Mouse (Mus musculus): ENCODE data around the gene Grap.
"Not testable (repeated sequence)": the region's sequence is repeated elsewhere in the genome, so short reads cannot be mapped to it uniquely, and the experiment has no call there.

The Grap gene

GRCm38 (mm10) chr11:61652686-61653447 lies at the start of gene Grap:
TSS of gene Grap (plus strand) at chr11:61653265.
- no peak for DNase-seq (ENCODE audit: extremely low spot score, low read depth, low spot score)

GRCm38 (mm10) chr11:61608072-61608471 lies 45.0 kb upstream of the Grap start:
- DNase-seq (ENCODE audit: extremely low spot score, low read depth, low spot score): no peak

GRCm38 (mm10) chr11:61611197-61611596 lies 41.9 kb upstream of the Grap start:
- DNase-seq (ENCODE audit: extremely low spot score, low read depth, low spot score): no peak

GRCm38 (mm10) chr11:61612116-61612635 lies 40.9 kb upstream of the Grap start:
- DNase-seq (ENCODE audit: extremely low spot score, low read depth, low spot score): no peak

GRCm38 (mm10) chr11:61614401-61614800 lies 38.7 kb upstream of the Grap start:
- no peak for DNase-seq (ENCODE audit: extremely low spot score, low read depth, low spot score)

DNA sequence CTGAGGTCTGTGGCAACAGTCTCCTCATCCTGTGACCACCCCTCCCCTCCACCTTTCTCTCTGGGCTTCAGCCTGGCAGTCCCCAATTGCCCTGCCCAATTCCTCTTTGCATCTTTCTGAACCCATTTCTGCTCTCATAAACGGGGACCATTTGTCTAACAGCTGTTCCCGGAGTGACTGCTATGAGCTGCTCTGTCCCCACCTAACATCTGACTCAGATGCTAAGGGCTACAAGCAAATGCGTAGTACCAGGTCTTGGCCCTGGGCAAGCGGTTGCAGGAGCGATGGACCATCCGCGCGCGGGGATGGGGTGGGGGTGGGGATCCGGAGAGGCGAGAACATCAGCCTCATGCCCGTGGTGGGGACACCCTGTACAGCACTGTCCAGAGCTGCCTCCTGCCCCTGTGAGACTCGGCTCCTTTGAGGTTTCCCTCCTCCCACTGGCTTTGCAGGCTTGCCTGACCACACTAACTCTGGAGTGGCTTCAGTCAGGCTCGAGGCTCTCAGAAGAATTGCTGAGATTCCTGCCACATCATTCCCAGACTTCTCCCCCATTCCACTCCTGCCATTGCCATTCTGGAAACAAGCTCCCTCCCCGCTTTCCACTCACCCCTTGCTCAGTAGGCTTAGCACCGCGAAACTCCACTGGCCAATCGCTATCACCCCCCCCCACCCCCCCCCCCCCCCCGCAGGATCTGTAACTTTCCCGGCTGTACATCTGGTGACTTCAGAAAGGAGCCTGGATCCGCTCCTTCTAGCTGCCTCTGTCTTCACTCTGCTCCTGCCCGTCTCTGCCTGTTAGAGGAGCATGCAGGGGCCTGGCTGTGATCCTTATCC lies 37.2 kb upstream of the Grap start:
- DNase-seq (ENCODE audit: extremely low spot score, low read depth, low spot score): no peak

DNA sequence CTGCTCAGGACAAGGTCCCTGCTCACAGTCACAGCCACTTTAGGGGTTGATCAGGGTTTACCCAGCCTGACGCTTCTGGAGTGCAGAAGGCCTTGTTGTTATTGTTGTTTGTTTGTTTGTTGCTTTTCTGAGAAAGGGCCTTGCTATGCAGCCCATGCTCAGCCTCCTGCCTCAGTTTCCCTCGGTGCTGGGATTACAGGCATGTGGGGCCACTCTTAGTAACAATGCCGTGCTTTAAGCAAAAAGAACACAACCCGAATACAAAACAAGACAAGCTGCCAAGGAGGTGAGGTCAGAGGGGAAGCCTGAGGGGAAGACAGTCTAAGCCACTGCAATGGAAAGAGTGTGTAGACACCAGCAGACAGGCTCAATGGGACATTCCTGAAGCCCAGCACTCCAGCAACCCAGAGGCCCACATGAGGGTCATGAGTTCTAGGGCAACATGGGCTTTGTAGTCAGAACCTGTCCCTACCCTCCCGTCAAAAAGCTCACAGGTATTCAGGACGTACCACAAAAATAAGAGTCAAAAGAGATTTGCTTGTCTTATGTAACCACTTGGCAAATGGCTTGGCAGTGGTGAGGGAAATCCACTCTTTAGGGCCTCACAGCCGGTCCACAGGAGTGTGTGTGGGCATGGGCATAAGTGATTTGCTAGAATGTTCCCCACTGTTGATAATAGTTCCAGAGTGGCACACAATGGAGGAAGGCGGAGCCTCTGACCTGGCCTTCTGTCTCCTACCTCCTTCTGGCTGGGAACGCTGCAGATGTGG lies 36.4 kb upstream of the Grap start:
- DNase-seq (ENCODE audit: extremely low spot score, low read depth, low spot score): no peak

- DNase-seq (ENCODE audit: extremely low spot score, low read depth, low spot score): no peak
These were observed 35.6 kb upstream of the Grap start for GRCm38 (mm10) chr11:61617293-61617975.

- no peak for DNase-seq (ENCODE audit: extremely low spot score, low read depth, low spot score)
These were observed 34.9 kb upstream of the Grap start for GRCm38 (mm10) chr11:61618131-61618530.

DNA sequence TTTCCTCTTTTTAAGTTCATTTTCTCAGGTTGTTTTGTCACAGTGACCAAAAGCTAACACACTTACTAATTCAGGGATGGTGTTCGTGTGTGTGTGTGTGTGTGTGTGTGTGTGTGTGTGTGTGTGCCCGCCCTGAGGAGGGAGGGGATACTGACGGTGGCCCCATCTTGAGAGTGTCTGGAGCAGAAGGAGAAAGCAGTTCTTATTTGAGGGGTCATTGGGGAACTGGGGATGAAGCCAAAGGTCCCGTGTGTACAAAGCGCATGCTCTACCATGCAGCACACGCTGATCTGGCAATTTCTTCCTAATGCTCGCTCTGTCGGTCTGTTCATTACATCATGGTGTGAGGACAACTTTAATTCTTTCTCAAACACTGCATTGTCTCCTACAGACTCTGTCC lies 34.5 kb upstream of the Grap start:
- no peak for DNase-seq (ENCODE audit: extremely low spot score, low read depth, low spot score)

- DNase-seq (ENCODE audit: extremely low spot score, low read depth, low spot score): no peak
These were observed 33.7 kb upstream of the Grap start for GRCm38 (mm10) chr11:61619356-61619755.

- DNase-seq (ENCODE audit: extremely low spot score, low read depth, low spot score): no peak
These were observed 33.2 kb upstream of the Grap start for GRCm38 (mm10) chr11:61619791-61620241.

DNA sequence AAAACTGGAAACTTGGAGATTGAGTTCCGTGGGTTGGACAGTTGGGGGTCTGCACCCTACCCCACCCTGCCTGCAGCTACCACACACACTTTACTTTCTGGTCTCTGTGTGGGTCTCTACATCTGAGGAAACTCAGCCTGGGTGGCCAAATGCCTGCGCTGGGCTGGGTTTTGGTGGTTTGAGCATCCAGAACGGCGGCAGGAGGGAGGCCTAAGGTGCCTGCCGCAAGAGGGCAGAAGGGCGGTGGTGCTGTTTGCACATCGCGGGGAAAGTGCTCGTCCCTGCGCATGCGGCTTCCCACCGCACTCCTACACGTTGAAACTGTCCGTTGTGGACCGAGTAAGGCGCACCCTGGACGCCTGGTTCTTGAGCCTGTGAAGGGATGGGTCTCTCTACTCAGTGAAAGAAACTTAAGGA lies 32.8 kb upstream of the Grap start:
- peak; percentile 30 for DNase-seq (ENCODE audit: extremely low spot score, low read depth, low spot score)

DNA sequence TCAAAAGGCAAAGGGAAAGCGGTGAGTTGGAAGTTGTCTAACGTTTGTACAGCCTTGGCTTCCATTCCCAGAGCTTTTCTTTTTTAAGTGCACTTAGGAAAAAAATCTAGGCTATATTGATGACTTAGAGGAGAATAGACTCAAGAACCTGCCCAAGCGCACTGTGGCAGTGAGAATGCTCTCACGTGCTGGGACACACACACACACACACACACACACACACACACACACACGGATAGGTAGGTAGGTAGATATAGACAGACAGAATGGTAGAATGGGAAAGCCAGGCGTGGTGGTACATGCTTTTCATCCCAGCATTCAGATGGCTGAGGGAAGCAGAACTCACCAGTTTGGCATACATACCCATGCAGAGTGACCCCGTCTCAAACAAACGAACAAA lies 32.3 kb upstream of the Grap start:
- no peak for DNase-seq (ENCODE audit: extremely low spot score, low read depth, low spot score)

DNA sequence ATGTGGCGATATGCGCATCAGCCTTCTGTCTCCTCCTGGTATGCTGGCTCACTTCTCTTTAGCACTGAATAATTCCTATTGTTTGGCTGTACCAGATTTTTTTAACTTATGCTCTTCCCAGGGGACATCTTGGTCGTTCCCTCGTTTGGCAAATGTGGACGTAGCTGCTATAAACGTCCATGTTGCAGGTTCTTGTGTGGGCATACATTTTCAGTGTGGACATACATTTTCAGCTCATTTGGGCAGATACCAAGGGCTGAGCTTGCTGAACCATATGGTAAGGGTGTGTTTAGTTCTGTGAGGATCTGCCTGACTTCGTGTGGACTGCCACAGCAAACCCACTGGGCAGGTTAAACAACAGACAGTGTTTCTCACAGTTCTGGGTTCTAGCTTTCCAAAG lies 27.9 kb upstream of the Grap start:
- DNase-seq (ENCODE audit: extremely low spot score, low read depth, low spot score): no peak

GRCm38 (mm10) chr11:61626509-61626908 lies 26.6 kb upstream of the Grap start:
- DNase-seq (ENCODE audit: extremely low spot score, low read depth, low spot score): no peak

DNA sequence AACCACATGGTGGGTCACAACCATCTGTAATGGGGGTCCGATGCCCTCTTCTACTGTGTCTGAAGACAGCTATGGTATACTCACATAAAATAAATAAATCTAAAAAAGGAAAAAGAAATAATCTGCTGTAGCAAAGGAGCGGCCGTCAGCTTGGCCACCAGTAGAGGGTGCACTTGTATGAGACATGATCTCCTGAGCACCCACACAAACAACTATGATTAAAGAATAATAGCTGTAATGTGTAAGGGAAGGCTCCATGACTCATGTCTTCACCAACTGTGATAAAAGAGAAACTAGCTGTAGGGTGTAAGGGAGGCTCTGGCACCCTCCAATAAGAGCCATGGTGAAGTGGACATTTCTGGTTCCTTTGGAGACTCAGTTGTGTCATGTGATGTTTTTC lies 23.4 kb upstream of the Grap start:
- no peak for DNase-seq (ENCODE audit: extremely low spot score, low read depth, low spot score)

DNA sequence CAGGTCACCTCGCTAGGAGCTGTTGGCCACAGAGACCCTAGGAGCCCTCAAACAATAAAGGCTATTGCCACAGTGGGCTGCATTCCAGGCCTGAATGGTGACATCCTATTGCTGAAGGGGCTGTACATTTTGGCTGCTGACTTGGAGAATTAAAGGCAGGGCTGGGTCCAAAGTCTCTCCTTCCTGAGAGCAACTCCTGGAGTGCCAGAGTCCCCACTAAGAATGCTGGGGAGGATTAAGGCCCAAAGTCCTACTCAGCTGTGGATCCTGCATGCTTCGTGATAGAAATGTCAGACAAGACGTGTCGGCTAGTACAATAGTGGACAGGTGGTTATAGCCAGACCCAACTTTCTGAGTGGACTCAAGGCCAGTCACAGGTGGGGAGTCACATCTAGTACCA lies 16.8 kb upstream of the Grap start:
- not testable (repeated sequence) for DNase-seq (ENCODE audit: extremely low spot score, low read depth, low spot score)

DNA sequence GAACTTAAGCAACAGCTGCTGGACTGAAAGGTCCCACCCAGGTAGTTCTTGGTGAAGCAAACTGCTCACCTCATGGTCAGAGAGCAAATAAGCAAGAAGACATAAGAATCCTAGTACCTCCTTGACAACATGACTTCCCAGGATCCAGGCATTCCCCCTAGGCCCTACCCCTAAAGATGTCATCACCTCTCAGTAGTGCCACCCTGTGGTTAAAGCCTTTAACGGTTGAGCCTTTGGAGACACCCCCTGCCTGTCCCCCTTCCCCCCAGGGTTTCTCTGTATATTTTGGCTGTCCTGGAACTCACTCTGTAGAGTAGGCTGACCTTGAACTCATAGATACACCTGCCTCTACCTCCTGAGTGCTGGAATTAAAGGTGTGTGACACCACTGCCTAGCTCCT lies 15.7 kb upstream of the Grap start:
- no peak for DNase-seq (ENCODE audit: extremely low spot score, low read depth, low spot score)

DNA sequence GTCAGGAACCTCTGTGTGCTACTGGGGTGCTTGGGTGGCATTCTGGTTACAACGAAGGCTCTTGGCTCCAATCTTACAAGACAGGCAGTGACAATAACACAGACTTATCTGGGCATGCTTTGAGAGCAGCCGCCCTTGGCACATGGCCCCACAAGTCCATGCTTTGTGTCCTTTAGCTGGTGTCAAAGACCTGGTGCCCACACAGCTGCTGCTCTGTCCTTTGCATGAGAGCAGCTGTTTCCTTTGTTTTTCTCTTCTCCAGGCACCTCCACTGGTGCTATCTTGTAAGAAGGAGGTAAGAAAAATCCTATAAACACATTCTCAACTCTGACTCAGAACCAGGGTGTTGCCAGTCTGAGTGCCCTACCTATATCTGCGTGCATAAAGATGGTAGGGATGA lies 15.2 kb upstream of the Grap start:
- no peak for DNase-seq (ENCODE audit: extremely low spot score, low read depth, low spot score)
